Mouse (Mus musculus) cerebellum, adult 18-20 months (tissue): ENCODE measurements around the gene Tbl1x.

Source experiments
- DNase-seq, 2 experiments: peaks; one replicate each; pipeline ENCODE4 v3.0.0; 2021

The Tbl1x gene

DNA sequence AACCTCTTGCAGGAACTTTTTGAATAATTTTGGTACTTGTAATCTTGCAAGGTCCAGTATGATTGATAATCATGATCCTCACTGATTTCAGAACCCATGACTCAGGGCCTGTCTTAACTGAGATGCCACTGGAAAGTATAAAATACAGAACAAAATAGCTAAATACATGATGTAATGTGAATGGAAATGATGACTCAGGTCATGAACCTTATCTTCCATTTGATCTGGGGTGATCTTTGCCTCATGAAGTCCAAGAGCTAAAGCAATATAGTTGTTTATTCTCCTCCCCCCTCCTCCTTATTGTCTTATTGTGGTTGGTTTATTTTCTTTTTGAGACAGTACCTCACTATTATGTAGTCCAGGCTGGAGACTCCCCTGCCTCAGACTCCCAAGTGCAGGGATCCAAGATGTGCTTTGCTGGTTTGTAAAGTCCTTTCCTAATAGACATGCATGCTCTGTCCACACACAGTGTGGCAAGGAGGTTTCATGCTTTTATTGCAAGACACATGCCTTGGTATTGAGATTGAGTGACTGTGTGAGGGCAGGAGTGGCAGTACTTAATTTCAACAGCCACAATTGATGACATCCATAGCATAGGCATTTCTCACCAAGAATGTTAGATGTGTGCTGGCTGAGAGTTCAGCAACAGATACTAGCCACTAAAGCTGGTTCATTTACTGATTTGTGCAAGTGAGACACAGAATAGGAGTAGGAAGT lies 34.7 kb downstream of the Tbl1x start:
- no peak for DNase-seq

DNA sequence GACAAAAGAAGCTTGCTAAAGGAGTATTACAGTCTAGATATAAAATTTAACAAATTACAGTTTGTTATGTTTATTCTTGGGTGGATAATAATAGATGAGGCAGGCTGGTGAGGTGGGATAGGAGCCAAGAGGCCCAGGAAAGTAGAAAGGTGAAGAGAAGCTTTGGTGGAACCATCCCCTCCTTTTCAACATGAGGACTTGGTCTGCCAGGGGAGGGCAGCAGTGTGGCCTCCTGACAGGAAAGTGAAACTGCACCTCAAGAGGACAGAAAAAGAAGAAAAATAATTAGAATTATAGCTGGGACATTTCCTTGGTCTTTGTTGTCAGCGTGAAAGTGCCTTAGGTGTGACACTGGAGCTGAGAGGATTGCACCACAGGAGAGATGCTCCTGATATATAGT lies 35.6 kb downstream of the Tbl1x start:
- peak in 1 of 2 experiments; percentile 24 for DNase-seq

DNA sequence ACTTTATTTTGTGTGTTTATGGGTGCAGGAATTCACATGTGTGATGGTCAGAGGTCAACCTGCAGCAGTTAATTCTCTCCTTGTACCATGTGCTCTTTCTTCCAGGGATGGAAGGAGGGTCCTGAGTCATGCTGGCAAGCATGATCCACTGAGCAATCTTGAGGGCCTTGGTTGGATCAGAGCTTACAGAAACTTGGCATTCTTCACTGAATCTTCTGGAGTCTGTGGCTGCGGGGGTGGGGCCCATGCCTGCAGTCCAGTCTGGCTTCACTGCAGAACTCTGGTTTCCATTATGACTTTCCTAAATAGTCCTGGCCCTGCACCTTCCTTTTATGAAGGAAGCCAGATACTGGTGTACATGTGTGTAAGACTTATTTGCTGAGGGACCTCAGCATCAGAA lies 38.1 kb downstream of the Tbl1x start:
- DNase-seq: no peak

DNA sequence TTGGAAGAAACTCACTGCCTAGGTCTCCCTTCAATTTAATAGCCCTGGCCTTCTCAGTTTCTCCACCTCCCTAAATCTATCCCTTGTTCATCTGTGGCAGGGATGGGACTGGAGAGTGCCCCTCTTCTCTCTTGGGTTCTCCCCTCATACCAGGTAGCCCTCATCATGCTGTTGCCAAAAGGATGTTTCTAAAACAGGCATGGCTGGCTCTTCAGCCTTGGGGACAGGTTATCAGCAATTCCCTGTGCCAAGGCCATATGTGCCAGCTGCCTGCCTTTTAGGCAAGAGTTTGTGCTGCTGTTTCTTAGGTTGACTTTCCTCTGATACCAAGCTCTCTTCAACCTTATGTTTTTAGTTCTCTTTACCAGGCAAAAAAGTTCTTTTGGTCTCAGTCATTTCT lies 39.6 kb downstream of the Tbl1x start:
- DNase-seq: peak in 1 of 2 experiments; percentile 6

DNA sequence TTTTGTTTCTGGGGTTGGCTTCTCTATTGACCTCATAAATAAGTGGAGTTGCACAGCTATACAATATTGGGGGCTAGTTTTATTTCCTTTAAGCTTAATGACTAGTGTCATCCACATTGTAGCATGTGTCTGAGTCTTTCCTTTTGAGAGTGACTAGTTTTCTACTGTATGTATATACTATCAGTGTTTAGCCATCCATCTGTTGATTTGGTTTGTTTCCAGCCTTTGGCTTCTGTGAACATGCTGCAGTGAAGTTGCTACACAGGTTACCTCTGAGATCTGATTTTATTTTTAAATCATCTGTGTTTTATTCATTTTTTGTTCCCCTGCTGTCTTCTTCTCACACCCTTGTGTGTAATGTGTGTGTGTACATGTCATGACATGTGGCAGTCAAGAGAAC lies 40.5 kb downstream of the Tbl1x start:
- DNase-seq: peak in 1 of 2 experiments; percentile 24

DNA sequence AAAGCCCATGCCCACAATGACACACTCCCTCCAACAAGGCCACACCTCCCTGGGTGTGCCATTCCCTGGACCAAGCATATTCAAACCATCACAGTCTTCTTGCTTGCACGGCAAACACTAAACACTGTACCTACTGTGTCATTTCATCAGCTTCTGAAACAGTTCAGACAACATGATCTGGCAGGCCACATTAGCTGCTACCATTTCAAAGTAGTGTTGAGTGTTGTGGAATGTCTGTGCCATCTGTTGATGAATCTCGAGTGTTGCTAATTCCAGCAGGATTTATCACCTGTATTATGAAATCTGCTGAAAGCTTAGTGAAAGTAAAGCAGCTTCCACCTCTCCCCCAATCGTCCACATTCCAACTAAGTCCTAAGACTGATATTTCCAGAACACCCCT lies 41.3 kb downstream of the Tbl1x start:
- peak in 1 of 2 experiments; percentile 11 for DNase-seq

DNA sequence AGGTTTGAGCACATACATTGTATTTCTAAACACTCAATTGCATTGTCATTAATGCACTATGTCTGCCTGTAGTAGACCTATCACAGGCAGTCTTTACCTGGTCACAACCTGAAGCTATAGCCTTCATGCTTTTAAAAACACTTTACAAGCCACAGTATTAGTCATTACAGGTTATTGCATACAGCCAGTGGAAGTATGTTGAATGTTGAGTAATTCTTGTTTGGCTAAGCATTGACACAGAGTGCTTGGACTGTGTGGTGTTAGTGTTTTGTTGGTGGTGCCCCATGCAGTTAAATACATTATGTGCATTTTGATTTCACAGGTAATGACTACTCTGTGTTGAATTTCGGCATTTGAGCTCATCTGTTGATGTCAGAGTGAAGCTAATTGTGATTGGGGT lies 45.2 kb downstream of the Tbl1x start:
- no peak for DNase-seq

DNA sequence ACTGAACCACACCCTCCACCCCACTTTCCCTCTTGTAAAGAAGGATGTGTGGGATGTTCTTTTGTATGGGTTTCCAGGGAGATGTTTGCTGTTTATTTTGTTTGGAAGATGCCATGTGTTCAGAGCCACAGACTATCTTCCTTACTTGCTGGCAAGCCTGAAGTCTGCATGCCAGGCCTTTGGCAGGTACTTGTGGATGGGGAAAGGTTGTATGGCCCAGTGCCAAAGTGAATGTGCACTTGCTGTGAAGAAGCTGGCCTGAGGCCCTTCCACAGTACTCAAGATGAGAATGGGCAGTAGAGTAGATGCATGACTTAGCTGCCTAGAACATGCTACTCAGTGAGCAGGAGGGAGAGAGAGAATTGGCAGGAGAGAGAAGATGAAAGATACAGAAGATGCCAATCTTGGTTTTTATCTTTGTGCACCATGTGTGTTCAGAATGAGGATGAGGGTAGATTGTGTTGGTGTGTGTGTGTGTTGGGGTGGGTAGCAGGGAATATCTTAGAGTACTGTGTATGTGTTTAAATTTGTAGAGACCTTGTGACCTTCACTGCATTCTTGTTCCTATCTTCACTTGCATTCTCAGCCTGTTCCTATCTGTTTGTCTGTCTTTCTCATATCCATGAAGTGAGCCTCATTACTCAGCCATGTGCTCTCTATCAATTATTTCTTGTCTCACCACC lies 48.5 kb downstream of the Tbl1x start:
- peak; percentile 72 to 76 for DNase-seq

DNA sequence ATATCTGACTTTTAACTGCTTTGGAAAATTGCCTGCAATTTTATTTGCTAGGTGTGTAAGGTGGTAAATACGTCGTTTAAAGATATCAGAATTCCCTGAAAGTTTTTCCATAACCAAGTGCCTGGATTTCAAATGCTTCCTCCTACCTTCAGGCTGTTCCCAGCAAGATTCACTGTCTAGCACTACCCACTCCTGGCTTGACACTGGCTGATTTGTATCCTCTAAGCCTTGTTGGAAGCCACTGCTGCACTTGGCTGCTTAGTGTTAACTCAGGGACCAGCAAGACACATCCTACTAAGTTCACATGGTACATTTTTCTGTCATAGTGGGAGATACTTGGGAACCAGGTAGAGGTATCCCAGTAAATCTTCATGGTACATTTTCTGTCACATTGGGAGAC lies 52.8 kb downstream of the Tbl1x start:
- DNase-seq: no peak

DNA sequence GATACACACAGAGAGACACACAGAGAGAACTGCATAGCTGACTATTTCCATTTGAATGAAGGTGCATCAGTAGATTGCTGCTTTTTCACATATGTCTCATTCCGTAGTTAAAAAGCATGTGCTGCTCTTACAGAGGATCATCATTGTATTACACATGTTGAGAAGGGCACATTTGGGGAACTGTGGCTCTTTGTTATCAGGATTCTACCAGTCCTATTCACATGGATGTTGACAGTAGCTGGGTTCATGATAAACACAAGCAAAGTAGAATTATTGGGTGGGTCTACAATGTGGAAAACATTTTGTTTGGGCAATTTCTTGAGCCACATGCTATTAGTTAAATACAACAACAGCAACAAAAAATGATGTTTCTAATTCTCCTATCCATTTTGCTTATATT lies 55.9 kb downstream of the Tbl1x start:
- DNase-seq: no peak

DNA sequence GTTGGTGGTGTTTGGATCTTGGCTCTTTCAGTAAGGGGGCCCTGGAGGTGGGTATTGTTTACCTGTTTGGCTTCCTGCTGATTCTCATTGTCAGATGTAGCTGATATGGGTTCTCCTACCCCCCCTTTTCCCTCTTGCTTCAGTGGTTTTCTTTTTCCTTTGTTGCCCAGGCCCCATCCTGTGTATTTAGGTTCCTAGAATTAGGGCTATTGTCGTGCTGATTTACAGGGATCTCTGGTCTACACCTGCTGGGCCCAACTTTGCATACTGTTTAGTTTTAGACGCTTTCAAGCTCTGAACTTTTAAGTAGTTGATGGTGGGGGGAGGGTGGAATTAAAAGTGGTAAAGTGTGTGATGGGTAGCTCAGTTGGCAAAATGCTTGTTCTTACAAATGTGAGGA lies 57.2 kb downstream of the Tbl1x start:
- no peak for DNase-seq

DNA sequence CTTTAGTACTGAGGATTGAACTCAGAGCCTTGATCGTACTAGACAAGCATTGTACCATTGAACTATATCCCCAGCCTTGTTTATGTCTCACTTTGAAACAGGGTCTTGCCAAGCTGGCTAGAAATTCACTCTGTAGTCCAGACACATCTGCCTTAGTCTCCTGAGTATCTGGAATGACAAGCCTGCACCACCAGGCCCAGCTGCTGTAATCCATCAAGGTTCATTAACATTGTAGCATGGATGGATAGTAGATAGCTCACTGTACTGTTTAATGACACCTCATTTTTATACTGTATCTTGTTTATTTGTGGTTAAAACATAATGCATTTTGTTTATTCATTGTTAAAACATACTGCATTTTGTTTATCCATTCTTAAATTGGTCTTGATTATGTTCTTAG lies 62.9 kb downstream of the Tbl1x start:
- no peak for DNase-seq

DNA sequence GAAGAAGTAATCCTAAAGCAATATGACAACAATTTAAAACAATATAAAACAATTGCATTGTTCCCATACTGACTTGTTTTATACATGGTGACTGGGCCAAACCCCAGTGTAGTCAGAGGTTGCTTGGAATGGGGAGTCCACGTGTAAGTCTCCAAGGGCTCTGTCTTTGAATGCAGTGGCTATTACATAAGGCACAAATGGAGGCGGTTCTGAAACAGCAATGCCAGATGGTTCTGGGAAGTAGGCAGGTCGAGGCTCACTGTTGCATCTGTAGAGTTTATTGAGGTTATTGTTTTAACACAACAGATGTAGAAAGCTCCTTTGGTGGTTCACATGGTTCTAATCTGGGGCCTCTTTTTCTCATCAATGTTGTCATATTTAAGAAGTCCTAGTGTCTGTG lies 66.3 kb downstream of the Tbl1x start:
- DNase-seq: no peak

DNA sequence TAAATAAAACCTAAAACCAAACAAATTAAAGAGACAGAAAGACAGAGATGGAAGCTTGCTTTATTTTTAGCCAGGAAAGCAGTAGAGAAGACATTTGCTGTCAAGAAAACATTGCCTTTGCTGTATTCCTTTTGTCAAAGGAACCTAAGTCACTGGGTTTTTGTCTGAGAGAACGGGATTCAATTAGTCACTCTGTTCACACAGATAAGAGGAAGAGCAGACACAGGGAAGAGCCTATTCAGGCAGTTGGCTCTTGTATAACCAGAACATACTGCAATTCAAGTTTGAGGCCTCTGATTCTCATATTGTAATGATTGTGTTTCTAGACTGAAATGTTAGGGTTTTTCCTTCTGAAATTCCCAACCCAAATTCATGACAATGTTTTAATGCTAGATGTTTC lies 67.4 kb downstream of the Tbl1x start:
- no peak for DNase-seq

DNA sequence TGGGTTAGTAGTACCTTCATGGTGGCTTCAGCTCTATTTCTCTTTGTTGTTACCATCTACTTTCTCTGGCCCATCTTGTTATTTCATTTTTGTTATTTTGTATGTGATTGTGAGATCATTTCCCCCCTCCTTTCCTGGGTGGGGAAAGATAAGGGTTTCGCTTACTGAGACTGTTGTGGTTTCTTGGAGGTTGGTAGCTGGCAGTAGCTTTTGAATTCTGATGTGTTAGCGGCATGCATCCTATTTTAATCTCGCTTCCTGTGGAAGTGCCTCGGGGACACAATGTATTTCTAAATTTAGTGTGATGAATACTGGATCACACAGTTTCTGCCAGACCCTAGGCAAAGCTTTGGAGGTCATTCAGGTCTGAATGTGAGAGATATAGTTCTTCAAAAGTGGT lies 69.2 kb downstream of the Tbl1x start:
- no peak for DNase-seq

DNA sequence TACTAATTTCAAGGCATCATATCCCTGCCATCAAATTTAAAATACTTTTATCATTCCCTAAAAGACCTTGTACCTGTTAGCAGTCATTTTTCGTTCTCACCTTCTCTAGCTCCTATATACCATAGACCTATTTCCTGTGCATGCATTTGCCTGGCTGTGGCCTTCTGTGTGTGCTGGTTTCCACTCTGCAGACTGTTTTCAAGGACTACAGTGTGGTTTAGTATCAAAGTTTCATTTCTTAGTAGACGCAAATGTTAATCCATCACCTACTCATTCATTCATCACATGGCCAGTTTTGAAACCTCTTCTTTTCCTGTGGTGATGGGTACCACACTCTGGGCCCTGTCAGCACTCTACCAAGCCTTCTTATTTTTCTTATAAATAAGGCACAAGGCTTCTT lies 75.2 kb downstream of the Tbl1x start:
- no peak for DNase-seq

DNA sequence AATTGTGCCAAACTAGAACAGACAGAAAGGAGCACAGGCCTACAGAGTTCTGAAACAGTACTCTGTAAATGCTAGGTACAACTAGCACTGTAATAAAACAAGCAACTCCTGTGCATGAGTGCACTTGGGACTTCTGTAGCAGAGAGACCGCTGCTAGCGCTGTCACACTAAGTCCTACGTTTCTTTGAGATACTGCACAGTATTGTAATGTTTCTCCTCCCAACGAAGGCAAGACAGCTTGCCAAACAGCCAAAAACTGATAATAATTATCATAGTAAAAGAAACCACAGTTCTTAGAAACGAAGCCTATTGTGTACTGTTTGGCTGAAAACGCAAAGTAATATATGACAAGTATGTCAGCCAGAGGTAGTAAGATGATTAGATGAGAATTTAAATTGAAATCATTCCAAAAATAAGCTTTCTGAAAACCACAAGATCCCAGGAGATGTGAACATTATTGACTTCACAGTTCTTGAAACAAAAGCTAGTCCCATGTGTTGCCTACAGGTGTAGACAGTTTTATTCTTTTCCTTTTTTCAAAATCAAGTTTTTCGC lies 83.9 kb downstream of the Tbl1x start:
- no peak for DNase-seq

DNA sequence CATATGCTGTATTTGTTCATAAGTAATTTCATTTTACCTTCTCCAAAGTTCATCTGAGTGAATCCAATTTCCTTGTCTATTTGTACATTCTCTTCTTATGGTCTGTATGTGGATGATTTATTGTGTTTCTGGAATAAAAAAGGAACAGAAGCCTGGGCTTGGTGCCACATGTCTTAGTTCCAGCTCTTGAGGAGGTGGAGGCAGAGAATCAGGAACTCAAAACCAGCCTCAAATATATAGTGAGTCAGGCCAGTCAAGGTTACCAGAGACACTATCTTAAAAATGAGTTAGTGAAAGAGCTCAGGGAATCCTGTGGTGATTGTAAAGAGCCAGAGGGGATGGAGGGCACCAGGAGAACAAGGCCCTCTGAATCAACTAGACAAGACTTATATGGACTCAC lies 86.9 kb downstream of the Tbl1x start:
- peak; percentile 55 to 63 for DNase-seq

DNA sequence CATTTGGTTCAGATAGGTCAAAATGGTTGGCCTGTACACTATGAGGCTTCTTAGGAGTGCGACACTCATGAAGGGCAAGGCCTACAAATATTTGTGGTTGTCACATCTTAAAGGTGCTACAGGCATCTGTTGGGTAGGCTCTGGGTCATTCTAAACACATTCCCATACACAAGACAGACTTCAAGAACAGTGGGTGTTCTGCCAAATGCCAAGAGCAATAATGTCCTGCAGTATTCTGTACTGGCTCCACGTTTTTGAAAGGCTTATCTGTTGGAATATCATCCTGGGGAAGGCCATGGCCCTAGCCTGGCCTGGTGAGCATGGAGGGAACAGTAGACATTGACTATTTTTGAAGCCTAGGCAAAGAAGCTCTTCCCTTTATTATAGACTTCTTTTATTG lies 87.9 kb downstream of the Tbl1x start:
- DNase-seq: peak; percentile 26 to 32

DNA sequence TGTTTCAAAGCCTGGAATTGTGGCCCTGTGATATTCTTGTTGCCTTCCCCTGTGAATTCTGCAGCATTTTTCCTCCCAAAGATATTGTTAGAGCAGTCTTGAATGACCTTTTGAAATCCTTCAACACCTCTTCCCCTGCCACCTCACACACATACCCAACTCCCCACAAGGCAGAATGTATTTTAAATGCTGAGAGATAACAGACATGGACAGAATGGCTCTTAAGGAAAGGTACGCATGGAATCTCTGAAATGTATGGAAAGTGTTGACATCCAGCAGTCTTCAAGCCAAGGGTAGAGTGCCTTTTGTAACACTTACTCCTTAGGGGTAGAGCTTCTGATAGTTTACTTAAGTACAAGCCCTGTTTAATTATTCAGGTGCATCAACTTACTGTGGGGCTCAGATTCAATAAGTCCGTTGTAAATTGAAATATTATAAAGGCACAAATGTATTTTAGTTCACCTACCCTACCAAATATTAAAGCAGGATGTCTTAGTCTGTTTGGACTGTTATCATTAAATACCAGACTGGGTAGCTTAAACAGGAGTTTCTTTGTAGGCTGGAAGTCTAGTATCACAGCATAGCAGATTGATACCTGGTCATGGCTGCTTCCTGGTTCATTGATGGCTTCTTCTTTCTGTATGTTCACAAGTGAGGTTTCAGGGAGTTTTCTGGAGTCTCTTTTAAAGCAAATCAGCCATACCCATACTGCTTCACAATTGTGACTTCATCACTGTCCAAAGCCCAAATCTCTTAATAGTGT lies 92.9 kb downstream of the Tbl1x start:
- no peak for DNase-seq

DNA sequence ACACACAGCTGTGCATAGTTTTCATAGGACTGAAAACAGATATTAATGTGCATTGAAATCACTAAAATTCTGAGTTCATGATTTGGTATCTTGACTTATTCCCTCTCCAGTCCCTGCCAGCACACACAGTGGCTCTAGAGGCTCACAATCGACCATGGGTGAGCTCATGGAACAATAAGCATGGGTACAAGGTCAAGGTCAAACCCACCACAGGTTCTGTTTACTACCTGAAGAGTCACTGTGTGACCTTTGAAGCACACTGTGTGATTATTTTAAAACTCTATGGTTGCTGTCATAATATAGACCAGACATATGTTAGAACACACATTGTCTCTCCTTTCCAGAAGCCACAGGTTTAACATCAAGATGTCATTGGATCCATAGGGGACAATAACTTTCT lies 96.7 kb downstream of the Tbl1x start:
- no peak for DNase-seq

DNA sequence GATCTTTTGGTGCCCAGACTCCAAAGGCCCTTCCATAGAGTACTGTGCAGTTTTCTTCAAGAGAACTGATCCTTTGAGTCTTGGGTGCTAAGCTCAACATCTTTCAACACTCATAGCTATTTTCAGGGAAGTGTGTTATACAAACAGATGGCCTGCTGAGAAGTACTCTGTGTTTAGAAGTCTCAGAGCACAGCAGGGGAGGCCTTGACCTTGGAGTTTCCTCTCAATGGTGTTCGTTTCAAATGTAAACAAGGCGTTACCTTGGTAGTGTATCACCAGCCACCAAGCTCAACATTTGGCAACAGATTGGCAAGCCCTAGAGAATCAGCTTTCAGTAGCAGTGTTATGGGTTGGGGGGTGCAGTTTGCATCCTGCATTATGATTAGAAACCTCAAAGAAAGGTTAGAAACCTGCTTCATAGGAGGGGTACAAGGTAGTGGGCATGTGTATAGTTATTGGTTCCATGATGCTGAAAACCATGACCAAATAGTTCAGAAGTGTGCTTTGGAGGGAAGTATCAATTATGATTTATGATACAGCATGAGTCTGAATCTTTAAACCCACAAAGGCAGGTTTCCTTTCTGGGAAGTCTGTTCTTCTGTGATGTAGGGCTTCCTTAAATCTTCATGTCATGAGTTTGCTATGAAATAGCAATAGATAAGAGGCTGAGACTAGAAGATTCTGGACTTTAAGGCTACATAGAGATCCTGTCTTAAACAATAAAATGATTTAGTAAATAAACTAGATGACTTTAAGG lies 98.3 kb downstream of the Tbl1x start:
- no peak for DNase-seq

DNA sequence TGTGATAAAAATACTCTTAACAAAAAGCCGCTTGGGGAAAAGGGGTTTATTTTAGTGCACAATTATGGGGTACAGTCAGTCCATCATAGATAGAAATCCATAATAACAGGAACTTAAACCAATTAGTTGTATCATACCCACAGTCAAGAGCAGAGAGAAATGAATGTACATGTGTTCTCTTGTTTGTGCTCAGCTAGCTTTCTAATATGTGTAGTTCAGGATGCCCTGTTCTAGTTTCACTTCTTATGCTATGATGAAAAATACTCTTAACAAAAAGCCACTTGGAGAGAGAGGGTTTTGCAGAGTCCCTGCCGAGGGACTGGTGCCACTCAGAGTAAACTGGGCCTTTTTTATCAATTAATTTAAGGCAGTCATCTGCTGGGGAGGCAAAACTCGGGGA lies 101.1 kb downstream of the Tbl1x start:
- no peak for DNase-seq
